Mouse (Mus musculus): ENCODE results near the gene Brf1.

Gene Brf1

GRCm38 (mm10) chr12:113018763-113019162, 18.3 kb upstream of the Brf1 start:
- no peak for DNase-seq (ENCODE audit: low read depth in 2 of 2, low spot score in 2 of 2)

- no peak for DNase-seq (ENCODE audit: low read depth in 2 of 2, low spot score in 2 of 2)
These were observed 17.0 kb upstream of the Brf1 start for GRCm38 (mm10) chr12:113017429-113017984.

DNA sequence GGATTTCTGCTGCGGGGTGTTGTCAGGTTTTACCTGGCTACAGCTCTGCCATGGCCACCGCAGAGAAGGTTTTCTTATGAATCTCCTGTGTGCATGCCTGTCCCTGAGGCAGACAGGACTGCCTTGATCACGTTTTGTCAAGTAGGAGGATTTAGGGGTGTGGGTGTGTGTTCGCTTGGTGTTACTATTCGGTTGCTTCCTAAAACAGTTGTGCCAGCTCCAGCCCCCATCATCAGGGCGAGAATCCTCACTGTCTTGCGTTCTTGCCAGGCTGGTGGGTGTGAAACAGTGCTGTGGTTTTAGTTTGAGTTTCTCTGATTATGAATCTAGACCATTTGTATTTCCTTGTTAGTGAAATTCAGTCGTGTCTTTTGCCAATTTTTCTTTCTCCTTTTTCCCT, 16.5 kb upstream of the Brf1 start:
- DNase-seq (ENCODE audit: low read depth in 2 of 2, low spot score in 2 of 2) = no peak

- DNase-seq (ENCODE audit: low read depth in 2 of 2, low spot score in 2 of 2) = no peak
These were observed 15.5 kb upstream of the Brf1 start for GRCm38 (mm10) chr12:113015956-113016355.

DNA sequence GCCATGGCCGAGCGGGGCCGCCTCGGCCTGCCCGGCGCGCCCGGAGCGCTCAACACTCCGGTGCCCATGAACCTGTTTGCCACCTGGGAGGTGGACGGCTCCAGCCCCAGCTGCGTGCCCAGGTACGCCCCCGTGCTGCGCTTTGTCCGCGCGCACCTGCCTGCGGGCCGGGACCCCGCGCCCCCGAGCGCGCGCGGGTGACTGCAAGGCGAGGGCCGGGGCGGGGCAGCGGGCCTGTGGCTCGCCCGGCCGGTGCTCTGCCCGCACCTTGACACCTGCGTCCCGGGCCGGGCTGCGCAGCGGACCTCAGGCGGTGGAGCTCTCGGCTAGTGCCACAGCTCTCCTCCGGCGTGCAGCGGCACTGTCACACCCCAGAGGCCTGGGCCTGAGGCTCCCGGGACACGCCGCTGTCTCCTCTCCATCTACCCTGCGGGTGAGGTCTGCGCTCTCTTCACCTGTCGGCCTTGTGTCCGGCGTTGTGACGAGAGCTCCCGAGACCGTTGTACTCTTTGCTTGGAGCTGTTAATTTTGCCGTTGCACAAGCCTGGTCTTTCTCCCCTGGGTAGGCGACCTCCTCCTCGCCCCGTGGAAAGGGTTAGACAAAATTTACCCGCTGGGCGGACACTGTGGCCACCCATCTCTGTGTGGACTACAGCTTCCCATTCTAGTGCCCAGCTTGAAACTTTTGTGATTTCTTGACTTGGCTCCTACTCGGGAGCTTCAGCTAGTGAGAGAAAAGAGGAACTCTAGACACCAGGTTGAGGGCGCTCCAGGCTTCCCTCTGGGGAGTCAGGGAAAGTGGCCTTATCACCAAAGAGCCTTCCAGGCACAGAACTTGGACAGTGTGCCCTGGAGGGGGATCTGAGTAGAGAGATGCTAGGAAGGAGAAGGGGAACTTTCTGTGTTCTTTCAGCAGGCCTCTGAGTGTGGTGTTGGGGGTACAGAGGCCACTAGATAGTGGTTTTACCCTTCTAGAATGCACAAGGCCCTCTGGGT, 14.4 kb upstream of the Brf1 start:
- DNase-seq (ENCODE audit: low read depth in 2 of 2, low spot score in 2 of 2) = peak in 1 of 2 experiments; percentile 17

DNA sequence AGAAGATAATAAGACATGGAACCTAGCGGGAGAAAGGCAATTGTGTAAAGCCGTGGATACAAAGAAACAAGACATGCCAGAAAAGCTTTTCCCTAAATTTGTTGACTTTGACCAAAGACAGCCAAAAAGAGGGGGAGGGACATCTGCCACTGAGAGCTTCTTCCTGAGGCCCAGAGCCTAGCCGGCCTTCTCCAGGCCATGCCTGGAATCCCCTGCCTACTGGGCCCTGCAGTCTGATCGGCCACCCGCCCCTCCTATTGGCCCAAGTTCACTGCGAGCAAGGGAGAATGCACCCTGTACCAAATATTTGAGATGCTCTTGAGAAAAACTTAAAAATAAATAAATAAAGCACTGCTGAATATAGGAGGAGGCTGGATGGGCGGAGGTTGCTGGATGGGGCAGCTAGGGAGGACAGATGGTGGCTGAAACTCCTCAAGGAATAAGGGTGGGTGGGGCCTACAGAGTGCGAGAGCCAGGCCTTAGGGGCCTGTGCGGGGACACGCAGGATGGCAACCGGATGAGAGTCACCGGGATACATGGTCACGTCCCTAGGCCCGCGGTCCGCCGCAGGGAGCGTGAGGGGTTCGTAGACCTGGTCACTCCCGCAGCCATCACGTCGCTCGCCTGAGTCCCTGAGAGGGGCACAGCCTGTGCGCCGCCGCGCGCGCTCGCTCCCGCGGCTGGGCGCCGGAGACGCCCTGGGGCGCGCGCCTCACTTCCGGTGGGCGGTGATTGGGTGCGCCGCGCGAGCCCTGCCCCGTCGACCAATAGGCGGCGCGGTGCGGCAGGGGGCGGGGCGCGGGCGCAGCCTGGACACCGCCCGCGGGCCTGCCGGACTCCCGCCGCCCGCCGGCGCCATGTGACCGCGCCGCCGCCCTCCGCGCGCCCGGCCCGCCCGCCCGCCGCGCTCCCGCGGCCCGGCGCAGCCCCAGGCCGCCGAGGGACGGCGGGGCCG, 13.4 kb upstream of the Brf1 start, which contains the start of gene Pacs2:
TSS of gene Pacs2 (plus strand) at position 905 of the 955 bp plus-strand sequence.
- DNase-seq (ENCODE audit: low read depth in 2 of 2, low spot score in 2 of 2) = peak; percentile 74 to 83

GRCm38 (mm10) chr12:113013021-113013491, 12.6 kb upstream of the Brf1 start:
- no peak for DNase-seq (ENCODE audit: low read depth in 2 of 2, low spot score in 2 of 2)

- no peak for DNase-seq (ENCODE audit: low read depth in 2 of 2, low spot score in 2 of 2)
These were observed 11.9 kb upstream of the Brf1 start for GRCm38 (mm10) chr12:113012443-113012842.

- DNase-seq (ENCODE audit: low read depth in 2 of 2, low spot score in 2 of 2) = no peak
These were observed 11.3 kb upstream of the Brf1 start for GRCm38 (mm10) chr12:113011702-113012360.

DNA sequence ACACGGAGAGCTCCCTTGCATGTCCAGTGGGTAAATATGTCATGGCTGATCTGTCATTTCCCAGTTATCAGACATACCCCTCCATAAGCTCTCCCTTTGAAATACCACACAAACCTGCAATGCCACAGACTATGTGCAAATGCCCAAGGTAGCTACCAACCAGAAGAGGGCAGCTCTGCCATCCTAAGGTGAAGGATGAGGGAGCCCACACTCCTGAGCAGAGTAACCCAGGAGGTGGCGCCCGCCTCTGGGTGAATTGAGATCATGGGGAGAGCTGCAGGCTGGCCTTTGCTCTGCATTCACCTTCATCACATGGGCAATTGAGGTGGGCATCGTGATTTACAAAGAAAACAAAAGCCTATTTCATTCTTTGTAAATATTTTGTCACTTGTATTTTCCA, 4.5 kb upstream of the Brf1 start:
- peak; percentile 77 to 83 for DNase-seq (ENCODE audit: low read depth in 2 of 2, low spot score in 2 of 2)

- DNase-seq (ENCODE audit: low read depth in 2 of 2, low spot score in 2 of 2) = no peak
These were observed 3.5 kb upstream of the Brf1 start for GRCm38 (mm10) chr12:113004011-113004410.

- peak in 1 of 2 experiments; percentile 38 for DNase-seq (ENCODE audit: low read depth in 2 of 2, low spot score in 2 of 2)
These were observed 2.2 kb upstream of the Brf1 start for GRCm38 (mm10) chr12:113002667-113003066.

DNA sequence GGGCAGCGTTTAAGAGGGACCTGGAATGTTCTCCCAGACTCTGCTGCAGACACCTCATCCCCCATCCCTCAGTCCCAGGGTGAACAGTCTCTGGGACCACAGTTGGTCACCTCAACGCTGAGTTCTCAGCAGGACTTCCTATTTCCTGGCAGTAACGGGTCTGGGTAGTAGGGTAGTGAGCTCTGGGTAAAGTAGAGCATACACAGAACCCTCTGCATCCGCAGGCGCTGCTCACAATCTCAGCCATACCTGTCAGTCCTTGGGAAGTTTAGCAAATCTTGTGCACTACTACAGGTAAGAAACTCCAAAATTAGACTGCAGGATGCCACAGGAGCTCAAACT, 600 bp upstream of the Brf1 start:
- no peak for DNase-seq (ENCODE audit: low read depth in 2 of 2, low spot score in 2 of 2)

- no peak for DNase-seq (ENCODE audit: low read depth in 2 of 2, low spot score in 2 of 2)
These were observed 773 bp downstream of the Brf1 start for GRCm38 (mm10) chr12:112999569-113000293.

DNA sequence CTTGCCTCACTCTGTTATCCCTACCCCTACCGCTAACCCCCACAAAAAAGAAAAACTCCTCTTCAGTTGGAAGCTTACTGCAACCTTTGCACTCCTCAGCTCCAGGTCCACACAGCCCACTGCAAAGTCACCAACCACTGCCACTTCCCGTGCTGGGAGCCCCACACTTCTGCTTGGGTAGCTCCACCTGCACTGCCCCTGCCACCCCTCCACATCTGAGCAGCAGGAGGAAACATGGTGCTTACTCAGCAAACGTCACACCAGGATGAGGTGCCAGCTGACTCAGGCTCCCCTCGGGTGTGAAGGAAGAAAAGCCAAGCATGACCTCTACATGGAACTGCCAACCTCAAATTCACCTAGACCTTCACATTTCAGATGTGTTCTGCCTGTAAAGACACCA, 6.4 kb downstream of the Brf1 start:
- peak in 1 of 2 experiments; percentile 32 for DNase-seq (ENCODE audit: low read depth in 2 of 2, low spot score in 2 of 2)

DNA sequence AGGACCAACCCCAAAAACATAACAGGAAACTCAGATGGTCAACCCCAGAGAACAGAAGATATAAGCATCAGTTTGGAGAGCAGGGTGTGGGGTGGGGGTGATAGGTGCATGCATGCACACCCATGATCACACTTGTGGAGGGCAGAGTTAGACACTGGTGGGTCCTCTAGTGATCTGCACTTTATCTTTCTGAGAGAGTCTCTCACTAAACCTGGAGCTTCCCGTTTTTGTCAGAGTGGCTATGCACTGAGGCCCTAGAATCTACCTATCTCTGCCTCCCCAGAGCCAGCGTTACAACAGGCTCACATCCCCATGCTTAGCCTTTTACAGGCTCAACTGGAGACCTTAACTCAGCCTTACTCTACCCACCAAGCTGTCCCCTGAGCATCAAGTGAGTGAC, 9.1 kb downstream of the Brf1 start:
- no peak for DNase-seq (ENCODE audit: low read depth in 2 of 2, low spot score in 2 of 2)

DNA sequence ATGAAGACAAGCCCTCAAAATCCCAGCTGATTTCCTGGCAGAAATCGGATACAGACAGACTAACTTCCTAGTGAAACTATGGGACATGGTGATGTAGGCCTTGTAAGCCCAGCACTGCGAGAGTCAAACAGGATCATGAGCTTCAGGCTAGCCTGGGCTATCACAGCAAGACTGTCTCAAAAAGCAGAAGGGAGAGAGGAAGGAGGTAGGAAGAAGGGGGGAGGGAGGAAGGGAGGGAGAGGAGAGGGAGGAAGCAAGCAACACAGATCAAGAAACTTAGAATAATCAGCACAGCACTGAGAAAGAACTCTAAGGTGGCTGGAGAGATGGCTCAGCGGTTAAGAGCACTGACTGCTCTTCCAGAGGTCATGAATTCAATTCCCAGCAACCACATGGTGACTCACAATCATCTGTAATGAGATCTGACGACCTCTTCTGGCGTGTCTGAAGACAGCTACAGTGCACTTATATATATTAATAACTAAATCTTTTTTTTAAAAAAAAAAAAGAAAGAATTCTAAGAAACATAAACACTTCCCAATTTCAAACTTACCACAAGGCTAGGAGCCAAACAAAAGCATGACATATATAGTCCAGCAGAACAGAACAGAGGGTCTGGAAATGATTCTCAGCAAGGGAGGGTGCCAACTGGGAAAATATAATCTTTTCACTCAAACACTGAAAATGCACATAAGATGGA, 9.6 kb downstream of the Brf1 start:
- no peak for DNase-seq (ENCODE audit: low read depth in 2 of 2, low spot score in 2 of 2)

- peak; percentile 43 to 66 for DNase-seq (ENCODE audit: low read depth in 2 of 2, low spot score in 2 of 2)
These were observed 12.6 kb downstream of the Brf1 start for GRCm38 (mm10) chr12:112987877-112988276.

- peak; percentile 14 to 37 for DNase-seq (ENCODE audit: low read depth in 2 of 2, low spot score in 2 of 2)
These were observed 15.2 kb downstream of the Brf1 start for GRCm38 (mm10) chr12:112985346-112985745.
